Mouse (Mus musculus) mouse embryonic stem cell (cell line): ENCODE data around the gene Scg3.

Experiments
- in situ Hi-C, 2 experiments: fragments of 300-500 bp; cut with MboI; formaldehyde crosslinking; loops; 1 replicate in 1 of 2; 3 replicates in 1 of 2; pipeline ENCODE4 v1.14.3; 2019 to 2020; ENCODE audit warnings: low sequenced_read_pairs in 2 of 2, low pct_unique_long_range_greater_than_20kb in 1 of 2, mixed read lengths in 1 of 2; ENCODE audit not compliant: unreplicated experiment in 1 of 2

The Scg3 gene

GRCm38 (mm10) chr9:75597036-75597435 lies 86.8 kb downstream of the Scg3 start:
- in situ Hi-C loops = no loop called here

DNA sequence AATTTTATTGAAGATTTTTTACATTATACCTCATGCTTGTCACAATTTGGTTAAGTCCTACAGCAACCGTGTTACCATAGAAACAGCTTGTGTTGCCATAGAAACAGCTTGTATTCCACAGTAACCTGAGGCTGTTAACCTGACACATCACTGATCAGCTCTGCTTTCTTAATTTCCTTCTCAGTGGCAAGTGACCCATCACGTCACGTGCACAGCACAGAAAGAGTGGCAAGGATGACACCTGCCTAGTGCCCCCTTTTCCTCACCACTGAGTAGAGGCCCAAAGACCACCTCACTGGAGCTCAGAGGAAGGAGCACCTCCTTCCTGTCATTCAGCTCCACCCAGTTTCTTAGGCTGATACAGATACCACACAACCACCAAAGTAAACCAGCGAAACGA lies 90.4 kb downstream of the Scg3 start:
- in situ Hi-C loops = no loop called here
